Mouse (Mus musculus) regulatory T cell (primary cell): ENCODE data around the gene Klhl2.

Experiments used
- in situ Hi-C: fragments of 300-600 bp; cut with MboI, MseI; formaldehyde crosslinking; loops from one replicate; pipeline ENCODE4 v1.15.1; 2025; ENCODE audit warnings: high pct_unique_total_duplicates

Klhl2 gene

DNA sequence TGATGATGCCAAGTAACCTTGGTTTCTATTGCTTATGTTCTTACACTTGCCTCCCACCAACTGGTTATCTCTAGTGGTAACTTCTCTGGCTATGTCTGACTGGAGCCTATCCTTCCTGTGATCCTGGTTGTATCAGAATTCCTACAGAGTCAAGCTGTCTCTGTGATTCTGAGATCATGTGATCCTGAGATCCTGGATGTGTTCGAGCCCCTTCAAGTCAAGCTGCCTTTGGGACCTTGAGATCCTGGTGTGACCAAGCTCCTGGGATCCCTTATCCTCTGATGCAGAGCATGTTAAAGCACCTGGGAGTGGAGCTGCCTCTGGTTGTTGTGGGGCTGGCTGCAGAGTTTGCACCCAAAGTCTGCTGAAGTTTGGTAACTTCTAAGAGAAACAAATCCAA is 146.6 kb downstream of the Klhl2 start:
- in situ Hi-C loops, result no loop called here

DNA sequence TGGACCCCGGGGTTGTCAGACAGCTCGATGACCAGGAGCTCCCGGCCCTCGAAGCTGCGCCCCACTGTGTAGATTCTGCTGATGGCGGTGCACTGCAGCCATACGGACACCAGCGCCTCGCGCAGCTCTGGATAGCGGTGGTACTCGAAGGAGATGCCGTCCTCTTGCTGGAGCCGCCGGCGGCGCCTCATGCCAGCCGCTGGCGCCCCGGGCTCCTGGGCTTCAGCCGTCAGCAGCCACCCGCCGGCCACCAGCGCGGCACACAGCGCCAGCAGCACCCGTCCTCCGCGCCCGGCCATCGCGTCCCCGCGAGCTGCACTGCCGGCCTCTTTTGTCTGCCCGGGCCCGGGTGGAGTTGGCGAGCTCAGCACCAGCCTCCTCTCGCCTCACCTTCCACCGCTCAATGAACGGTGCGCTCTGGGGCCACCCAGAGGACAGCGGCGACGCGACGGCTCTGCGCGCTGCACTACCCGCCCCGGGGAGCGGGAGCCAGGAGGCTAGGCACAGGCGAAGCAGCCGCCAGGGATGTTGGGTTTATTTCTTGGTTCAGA is 157.1 kb downstream of the Klhl2 start, which contains the start of gene Cpe:
Gene Cpe (minus strand): TSS at position 404 of the 551 bp plus-strand sequence.
- in situ Hi-C loops, result no loop called here

DNA sequence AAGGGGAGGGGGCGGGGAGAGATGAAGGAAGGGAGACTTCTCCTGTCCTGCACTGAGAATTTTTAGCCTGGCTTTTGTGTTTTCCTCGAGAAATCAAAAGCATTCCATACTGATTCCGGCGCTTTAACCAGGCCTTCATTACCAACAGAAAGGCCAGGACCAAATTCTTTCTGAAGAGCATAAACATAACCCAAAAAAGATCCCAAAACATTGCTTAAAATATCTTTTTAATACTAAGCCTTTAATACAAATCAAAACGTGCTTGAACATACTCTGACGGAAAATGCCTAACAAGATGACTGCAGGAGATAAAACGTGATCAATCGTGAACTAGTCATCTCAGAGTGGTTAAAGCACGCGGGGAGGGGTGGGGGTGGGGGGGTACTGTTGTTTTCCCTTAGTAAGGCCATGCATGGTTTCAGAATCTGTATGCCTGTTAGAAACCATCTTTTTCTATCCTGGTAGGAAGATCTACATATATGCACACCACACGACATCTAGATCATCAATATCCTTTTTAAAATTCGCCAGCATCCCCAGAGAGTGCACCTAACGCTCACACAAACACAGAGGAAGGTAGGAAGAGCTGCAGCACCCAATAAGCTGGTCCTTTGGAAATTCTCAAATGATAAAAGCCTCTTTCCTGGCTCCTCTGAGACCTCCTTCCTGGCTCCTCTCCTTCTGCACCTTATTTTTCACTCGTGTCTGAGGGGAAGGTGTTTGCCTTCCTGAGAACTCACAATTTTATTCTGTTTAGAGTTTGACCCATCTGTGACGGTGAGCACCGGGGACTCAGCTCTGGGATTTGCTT is 158.0 kb downstream of the Klhl2 start:
- in situ Hi-C loops, result no loop called here

DNA sequence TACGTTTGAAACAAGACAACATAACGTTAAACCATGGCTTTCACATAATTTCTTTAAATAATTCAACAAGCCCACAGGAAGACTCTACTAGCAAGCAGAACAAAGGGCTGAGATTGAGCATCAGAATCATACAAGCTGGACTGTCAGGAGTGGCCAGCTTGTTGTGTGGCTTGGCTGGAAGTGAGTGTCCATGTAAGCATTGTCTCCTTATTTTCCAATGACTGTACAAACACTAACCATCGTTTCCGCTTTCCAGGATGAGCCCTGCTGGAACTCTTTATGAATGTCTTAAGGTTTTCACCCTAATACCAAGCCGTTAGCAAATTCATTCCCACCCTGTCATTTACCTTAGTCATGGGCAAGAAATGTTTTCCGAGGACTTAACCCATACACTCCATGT is 159.0 kb downstream of the Klhl2 start:
- in situ Hi-C loops, result no loop called here

DNA sequence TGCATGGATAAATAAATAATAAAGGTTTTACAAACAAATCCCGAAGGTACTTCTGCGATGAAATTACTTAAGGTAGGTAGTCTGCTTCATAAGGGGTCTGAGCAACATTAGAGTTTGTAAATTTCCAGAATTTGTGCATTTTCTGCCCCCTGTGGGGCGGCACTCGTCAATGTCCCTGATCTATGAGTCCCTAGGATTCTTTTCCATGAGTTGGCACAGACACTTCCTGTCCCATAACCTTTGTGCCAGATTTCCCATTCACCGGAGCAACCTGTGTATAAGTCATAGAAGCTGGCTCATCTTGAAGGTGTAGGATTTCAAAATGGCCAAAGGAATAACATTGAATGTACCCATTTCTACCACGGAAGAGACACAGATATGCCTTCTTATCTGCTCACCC is 159.5 kb downstream of the Klhl2 start:
- in situ Hi-C loops, result no loop called here
